Mouse (Mus musculus): ENCODE measurements around the gene Tcf7l1.
A peak's percentile ranks its signal among the peaks of the same experiment; 100 is the strongest.

Gene Tcf7l1

GRCm38 (mm10) chr6:72694047-72694790, 94.8 kb downstream of the Tcf7l1 start:
- DNase-seq, result no peak

DNA sequence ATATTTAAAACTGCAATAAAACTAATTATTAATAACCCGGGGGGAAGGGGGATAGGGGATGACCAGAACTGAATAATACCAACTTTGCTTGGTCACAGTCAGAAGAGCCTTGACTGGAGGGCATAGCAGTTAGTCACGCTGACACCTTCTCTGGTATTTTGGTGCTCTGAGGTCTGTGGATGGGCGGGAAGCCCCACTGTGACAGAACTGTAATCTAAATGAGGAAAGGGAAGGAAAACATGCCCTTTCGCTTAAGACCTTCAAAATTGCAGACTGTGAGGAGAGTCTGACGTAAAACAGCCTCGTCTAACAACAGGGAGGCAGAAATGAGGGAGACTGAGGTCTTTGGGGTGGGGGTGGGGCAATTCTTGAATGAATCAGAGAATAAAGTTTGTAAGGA, 96.6 kb downstream of the Tcf7l1 start:
- no peak for DNase-seq

DNA sequence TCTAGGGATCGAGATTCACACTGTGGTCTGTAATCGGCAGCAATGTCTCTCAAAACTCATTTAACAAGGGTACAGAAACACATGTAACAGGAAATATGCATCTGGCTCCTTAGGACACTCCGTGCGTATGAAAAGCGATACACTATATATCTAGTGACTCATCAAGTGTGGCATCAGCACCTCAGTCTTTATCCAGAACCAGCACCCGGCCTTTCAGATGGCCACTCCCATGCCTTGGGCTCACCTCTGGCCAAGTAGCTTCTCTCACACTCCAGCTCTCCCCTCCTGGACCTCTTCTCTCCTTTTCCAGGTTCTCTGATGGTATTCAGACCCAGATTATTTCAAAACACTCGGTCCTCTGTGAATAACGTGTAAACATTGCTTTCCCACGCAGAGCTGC, 97.5 kb downstream of the Tcf7l1 start:
- DNase-seq, result no peak

DNA sequence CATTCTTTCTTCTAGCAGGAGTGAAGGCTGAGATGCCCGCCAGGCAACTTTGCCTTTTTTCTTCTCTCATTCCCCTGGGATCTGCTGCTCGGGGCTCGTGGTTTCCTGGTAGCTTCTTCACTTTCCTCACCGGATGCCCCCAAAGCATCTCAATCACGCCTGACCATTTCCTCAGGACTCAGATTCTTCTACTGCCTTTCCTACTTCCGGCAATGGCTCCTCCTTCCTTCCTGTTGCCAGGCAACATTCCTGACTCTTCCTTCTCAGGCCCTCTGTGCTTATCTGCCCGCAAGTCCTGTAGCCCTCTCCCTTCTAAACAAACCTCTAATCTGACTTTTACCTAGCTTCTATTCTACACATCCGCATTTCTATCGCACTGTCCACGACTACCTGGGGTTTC, 98.5 kb downstream of the Tcf7l1 start:
- peak; percentile 74 for DNase-seq

GRCm38 (mm10) chr6:72690001-72690400, 99.1 kb downstream of the Tcf7l1 start:
- peak; percentile 36 for DNase-seq

DNA sequence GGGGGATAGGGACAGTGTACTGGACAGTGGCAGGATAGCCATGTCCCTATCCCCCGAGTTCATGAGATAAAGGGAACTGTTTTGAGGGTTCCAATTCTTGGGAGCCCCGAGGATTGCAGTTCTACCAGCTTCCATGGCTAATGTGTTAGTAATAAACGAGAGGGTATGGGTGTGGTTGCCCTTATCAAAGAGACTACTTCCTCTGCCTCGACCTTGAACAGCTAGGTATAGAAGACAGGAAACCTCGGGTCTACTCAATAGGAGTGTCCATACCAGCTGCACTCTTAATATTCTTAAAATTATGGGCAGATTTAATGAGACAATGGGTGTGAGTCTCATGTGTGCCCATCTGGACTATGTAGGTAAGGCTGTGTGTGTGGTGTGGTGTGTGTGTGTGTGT, 100.0 kb downstream of the Tcf7l1 start:
- no peak for DNase-seq

DNA sequence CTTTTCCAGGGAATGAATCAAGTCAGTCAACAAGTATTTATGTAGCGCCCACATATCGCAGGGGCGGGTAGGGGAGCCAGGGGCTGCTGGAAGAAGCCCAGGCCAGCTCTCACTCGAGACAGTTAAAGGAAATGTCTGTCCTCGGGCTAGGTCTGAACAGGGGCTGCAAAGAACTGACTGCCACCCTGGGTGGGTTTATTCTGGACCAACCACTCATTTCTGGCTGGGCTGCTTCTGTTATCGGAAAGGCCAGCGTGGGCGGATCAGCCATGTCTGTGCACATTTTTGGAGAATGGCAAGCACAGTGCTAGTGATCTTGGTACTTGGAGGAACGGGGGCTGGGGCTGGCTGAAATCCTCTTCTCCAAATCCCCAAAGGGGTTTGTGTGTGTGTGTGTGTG, 103.9 kb downstream of the Tcf7l1 start:
- peak; percentile 55 for DNase-seq

GRCm38 (mm10) chr6:72684260-72684805, 104.7 kb downstream of the Tcf7l1 start:
- peak; percentile 33 for DNase-seq

GRCm38 (mm10) chr6:72682238-72682637, 106.8 kb downstream of the Tcf7l1 start:
- DNase-seq, result no peak

- no peak for DNase-seq
Observed at GRCm38 (mm10) chr6:72680936-72681335, 108.1 kb downstream of the Tcf7l1 start.

- peak; percentile 77 for DNase-seq
Observed at GRCm38 (mm10) chr6:72678631-72679030, 110.4 kb downstream of the Tcf7l1 start.

GRCm38 (mm10) chr6:72677510-72678220, 111.4 kb downstream of the Tcf7l1 start:
- peak; percentile 82 for DNase-seq

- no peak for DNase-seq
Observed at GRCm38 (mm10) chr6:72677079-72677478, 112.0 kb downstream of the Tcf7l1 start.

DNA sequence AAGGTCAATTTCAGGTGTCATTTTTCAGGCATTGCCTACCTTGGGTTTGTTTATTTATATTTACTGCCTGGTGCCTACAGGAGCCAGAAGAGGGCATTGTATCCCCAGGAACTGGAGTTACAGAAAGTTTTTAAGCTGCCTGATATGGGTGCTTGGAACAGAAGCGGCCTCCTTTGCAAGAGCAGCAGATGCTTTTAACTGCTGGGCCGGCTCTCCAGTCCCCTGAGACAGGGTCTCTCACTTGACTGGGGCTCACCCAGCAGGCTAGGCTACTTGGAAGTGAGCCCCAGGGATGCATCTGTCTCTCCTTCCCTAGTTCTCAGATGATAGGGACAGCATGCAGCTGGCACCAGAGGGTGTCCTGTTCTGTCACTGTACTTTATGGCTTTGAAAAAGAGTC, 112.7 kb downstream of the Tcf7l1 start:
- no peak for DNase-seq

- DNase-seq, result no peak
Observed at GRCm38 (mm10) chr6:72673751-72674150, 115.3 kb downstream of the Tcf7l1 start.

- DNase-seq, result no peak
Observed at GRCm38 (mm10) chr6:72671129-72671528, 117.9 kb downstream of the Tcf7l1 start.

GRCm38 (mm10) chr6:72667021-72667420, 122.0 kb downstream of the Tcf7l1 start:
- DNase-seq, result peak; percentile 85

DNA sequence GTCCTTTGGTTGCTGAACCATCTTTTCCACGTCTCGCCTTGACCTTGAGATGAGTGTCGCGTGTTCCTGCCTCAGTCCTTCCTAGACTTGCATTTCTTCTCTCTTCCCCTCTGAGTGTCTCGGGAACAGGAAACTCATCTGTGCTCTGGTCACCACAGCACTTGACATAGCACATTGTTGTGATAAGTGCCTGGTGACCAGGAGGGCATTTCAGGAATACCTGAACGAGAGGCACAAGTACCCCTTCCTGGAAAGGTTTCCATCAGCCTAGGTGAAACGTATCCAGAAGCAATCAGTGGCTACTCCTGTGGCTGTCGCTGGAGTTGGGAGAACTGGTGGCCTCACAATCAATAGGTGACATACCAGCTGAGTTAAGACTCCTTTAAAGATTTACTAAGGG, 124.8 kb downstream of the Tcf7l1 start:
- DNase-seq, result no peak

GRCm38 (mm10) chr6:72663000-72663399, 126.1 kb downstream of the Tcf7l1 start:
- no peak for DNase-seq

GRCm38 (mm10) chr6:72660391-72660720, 128.7 kb downstream of the Tcf7l1 start:
- no peak for DNase-seq

GRCm38 (mm10) chr6:72659717-72660390, 129.2 kb downstream of the Tcf7l1 start:
- no peak for DNase-seq

GRCm38 (mm10) chr6:72658006-72658405, 131.0 kb downstream of the Tcf7l1 start:
- DNase-seq, result peak; percentile 39

DNA sequence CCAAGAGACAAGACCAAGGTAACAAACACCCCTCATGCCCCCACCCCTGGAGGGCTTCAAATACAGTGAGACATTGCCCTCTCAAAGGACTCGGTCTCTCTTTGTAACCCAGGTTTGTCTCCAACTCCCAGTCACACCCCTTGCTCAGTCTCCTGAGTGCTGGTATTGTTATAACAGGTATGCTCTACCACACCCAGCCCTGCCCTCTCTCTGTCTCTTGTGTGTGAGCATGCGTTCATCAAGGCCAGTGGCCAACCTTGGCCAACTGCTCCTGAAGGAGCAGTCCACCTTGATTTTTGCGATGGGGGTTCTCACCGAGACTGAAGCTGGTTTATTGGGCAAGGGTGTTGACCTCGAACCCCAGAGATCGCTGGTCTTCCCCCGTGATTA, 133.0 kb downstream of the Tcf7l1 start:
- no peak for DNase-seq
